Mouse (Mus musculus) induced T-regulatory cell, adult 2 months (primary cell): Measurements from ENCODE around the gene Rrbp1.
A peak's percentile ranks its signal among the peaks of the same experiment; 100 is the strongest.

Source experiments
- DNase-seq: peaks from one replicate; pipeline ENCODE4 v3.0.0-alpha.2; 2012; ENCODE audit warnings: low read depth

Rrbp1 gene

GRCm38 (mm10) chr2:143915600-143916135 lies 95.4 kb downstream of the Rrbp1 start:
- peak; percentile 68 for DNase-seq

DNA sequence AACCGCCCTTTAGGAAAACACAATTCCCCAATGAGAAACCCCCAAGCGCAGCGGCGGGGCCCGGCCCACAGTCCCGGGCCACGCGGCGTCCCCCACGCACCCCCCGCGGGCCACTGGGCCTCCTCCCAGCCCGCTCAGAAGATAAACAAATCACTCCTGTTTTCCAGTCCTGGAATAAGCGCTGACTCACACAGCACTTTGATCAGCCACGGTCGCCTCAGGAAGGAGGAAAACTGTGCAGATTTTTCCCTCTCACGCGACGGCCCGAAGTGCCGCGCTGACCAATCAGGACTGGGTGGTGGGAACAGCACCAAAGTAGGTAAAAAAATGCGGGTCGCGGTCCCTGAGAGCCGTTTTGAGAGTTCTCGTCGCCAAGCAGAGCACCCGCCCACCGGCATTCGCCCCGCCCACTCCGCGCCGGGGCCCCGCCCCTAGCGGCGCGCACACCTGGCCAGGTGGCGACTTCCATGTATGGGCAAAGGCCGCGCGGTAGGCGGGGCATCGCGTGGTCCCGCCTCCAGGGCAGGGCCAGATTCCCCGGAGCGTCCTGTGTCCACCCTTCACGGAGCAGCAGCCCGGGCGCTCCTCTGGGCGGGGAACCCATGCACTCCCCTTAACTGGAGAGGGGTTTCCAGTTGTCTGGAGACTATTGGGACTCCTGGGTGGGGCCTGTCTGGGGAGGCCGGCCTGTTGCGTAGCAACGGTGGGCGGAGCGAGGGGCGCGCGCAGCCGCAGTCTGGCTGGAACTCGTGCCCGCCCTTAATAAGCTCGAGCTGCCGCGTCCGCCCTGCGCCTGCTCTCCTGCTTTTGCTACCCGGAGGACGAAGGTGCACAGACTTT lies 96.1 kb downstream of the Rrbp1 start, which contains the start of gene Dstn:
Dstn (plus strand) TSS at position 561 of the 840 bp plus-strand sequence.
- DNase-seq = peak; percentile 95

DNA sequence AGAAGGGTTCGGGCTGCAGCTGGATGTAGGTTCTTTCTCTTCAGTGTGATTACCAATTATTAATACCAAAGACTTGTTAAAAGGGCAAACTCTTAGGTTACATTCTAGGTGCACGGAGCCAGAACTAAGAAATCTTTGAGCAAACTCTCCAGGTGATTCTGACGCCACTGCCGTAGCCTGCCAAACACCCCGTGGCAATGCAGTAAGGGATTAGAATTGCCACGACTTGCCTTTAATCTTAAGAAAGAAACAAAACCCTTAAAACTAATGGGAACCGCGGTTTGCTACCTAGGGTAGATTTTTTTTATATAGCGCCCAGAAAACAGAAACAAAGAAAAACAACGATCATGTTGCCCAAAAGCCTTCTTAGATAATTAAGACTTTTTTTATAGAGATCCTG lies 96.8 kb downstream of the Rrbp1 start:
- no peak for DNase-seq

GRCm38 (mm10) chr2:143912199-143912598 lies 98.9 kb downstream of the Rrbp1 start:
- no peak for DNase-seq

DNA sequence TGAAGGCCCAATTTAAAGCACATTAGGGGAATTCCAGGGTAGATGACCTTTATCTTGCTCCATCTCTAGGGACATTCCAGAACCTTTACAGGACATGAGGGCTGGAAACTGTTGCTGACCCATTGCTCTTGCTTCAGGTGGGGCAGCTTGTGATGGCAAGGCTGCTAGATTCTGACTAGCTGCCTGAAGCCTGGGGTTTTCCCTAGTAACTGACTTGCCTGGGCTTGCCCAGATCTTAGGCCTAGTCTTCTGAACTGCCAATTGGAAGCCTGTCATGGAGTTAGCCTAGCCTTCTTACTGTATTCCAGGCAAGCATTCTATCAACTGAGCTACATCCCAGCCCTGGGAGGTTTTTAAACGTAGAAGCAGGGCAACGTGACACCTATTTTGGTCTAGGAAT lies 101.8 kb downstream of the Rrbp1 start:
- peak; percentile 13 for DNase-seq

- DNase-seq = no peak
These were observed 106.2 kb downstream of the Rrbp1 start for GRCm38 (mm10) chr2:143904896-143905295.

- no peak for DNase-seq
These were observed 107.6 kb downstream of the Rrbp1 start for GRCm38 (mm10) chr2:143903376-143904045.

- DNase-seq = no peak
These were observed 110.2 kb downstream of the Rrbp1 start for GRCm38 (mm10) chr2:143900821-143901351.

DNA sequence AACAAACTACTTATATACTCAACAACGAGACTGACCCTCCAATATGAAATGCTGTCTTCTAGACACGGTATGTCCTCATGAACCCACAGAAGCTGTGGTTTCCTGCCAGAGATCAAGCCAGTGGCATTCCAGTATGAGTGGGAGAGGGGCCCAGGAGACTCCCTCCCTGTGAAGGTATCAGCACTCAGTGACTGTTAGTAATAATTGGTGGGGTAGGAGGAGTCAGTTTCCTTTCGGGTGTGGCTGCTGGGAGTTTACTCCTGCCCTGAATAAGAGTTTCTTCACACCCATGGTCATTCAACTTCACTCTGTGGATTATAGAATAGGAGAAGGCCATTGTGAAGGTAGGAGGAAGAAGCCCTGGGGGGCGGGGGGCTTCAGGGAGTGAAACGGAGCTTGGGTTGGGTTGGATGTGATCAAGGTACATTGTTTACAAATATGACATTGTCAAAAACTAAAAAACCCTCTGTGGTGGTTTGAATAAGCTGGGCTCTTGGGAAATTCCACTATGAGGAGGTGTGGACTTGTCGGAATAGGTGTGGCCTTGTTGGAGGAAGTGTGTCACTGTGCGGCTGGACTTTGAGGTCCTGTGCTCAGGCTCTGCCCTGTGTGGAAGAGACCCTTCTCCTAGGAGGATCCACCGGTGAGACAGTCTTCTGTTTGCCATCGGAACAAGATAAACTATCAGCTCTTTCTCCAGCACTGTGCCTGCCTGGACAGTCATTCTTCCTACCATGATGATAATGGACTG lies 111.4 kb downstream of the Rrbp1 start:
- no peak for DNase-seq
